Mouse (Mus musculus): ENCODE data around the gene Lpcat2.

Gene Lpcat2

GRCm38 (mm10) chr8:92911477-92911876 is 56.3 kb downstream of the Lpcat2 start:
- no peak for DNase-seq (ENCODE audit: low read depth, low spot score)

- DNase-seq (ENCODE audit: low read depth, low spot score): no peak
Observed at GRCm38 (mm10) chr8:92913396-92913795, 58.3 kb downstream of the Lpcat2 start.

- no peak for DNase-seq (ENCODE audit: low read depth, low spot score)
Observed at GRCm38 (mm10) chr8:92916082-92916481, 60.9 kb downstream of the Lpcat2 start.

- DNase-seq (ENCODE audit: low read depth, low spot score): no peak
Observed at GRCm38 (mm10) chr8:92921768-92922167, 66.6 kb downstream of the Lpcat2 start.

GRCm38 (mm10) chr8:92928986-92929385 is 73.8 kb downstream of the Lpcat2 start:
- DNase-seq (ENCODE audit: low read depth, low spot score): no peak

GRCm38 (mm10) chr8:92938056-92938455 is 82.9 kb downstream of the Lpcat2 start:
- no peak for DNase-seq (ENCODE audit: low read depth, low spot score)

- no peak for DNase-seq (ENCODE audit: low read depth, low spot score)
Observed at GRCm38 (mm10) chr8:92949071-92949470, 93.9 kb downstream of the Lpcat2 start.

- DNase-seq (ENCODE audit: low read depth, low spot score): no peak
Observed at GRCm38 (mm10) chr8:92950639-92951371, 95.7 kb downstream of the Lpcat2 start.

GRCm38 (mm10) chr8:92954044-92954443 is 98.9 kb downstream of the Lpcat2 start:
- no peak for DNase-seq (ENCODE audit: low read depth, low spot score)

GRCm38 (mm10) chr8:92959779-92960178 is 104.6 kb downstream of the Lpcat2 start, which contains the start of gene Slc6a2:
Gene Slc6a2 (plus strand): TSS chr8:92960079.
- no peak for DNase-seq (ENCODE audit: low read depth, low spot score)

- no peak for DNase-seq (ENCODE audit: low read depth, low spot score)
Observed at GRCm38 (mm10) chr8:92960451-92960911, 105.3 kb downstream of the Lpcat2 start.

GRCm38 (mm10) chr8:92961088-92961487 is 105.9 kb downstream of the Lpcat2 start:
- DNase-seq (ENCODE audit: low read depth, low spot score): no peak

GRCm38 (mm10) chr8:92964556-92964955 is 109.4 kb downstream of the Lpcat2 start:
- no peak for DNase-seq (ENCODE audit: low read depth, low spot score)
